In genomic region chr8:13624863-13625262, GRCm38 (mm10) we compare ENCODE assay signal across 8 mouse cellular contexts. TPM values are rescaled to one million over a fixed set of nuclear protein-coding genes. Genes with fewer than 3 reads are reported as not detected.
DNase-seq lines count a peak whose midpoint lies in the region; ATAC-seq and TF ChIP-seq lines count a peak whose summit lies in the region.

No protein-coding gene starts in this region.

- no peak for DNase-seq in frontal cortex, postnatal 14 days (ENCODE audit: low spot score in 2 of 2)
- DNase-seq in hindbrain, embryonic 14.5 days (ENCODE audit: low spot score), result peak; percentile 45
- peak; percentile 67 for DNase-seq in lung, postnatal 14 days
- no peak for DNase-seq in adrenal gland, postnatal 4 days (ENCODE audit: low spot score in 2 of 2)

- TF ChIP-seq CTCF in bone marrow macrophage, adult 2 months (IDR thresholded peaks at IDR 0.05; ENCODE audit: low read depth, low read length), result no peak
- no peak for TF ChIP-seq CTCF in embryonic fibroblast, embryonic 13.5 days (IDR thresholded peaks at IDR 0.05; ENCODE audit: borderline replicate concordance, insufficient read depth, low read length)

- H3K9me3 ChIP-seq in hindbrain, embryonic 14.5 days (ENCODE audit: control insufficient read depth, low read length), result no peaks in the 10 kb centered on the region
- H3K9me3 ChIP-seq in stomach, embryonic 15.5 days, result no peaks in the 10 kb centered on the region

- TF ChIP-seq POLR2A in bone marrow macrophage, adult 2 months (IDR thresholded peaks at IDR 0.05; ENCODE audit: borderline replicate concordance, low read depth, low read length), result no peak
- TF ChIP-seq POLR2A in embryonic fibroblast, embryonic 13.5 days (IDR thresholded peaks at IDR 0.05; ENCODE audit: low read depth, low read length), result no peak

- no peak overlapping the region for H3K4me2 ChIP-seq in hindbrain, embryonic 14.5 days (replicated peaks)
- no peak overlapping the region for H3K4me2 ChIP-seq in stomach, embryonic 15.5 days

- no peak overlapping the region for H3K4me3 ChIP-seq in bone marrow macrophage, adult 2 months (ENCODE audit: insufficient read depth, low read length)
- no peak overlapping the region for H3K4me3 ChIP-seq in embryonic fibroblast, embryonic 13.5 days (ENCODE audit: insufficient read depth, low read length)
- H3K4me3 ChIP-seq in hindbrain, embryonic 14.5 days (replicated peaks; ENCODE audit: low read length), result no peak overlapping the region
- H3K4me3 ChIP-seq in stomach, embryonic 15.5 days (replicated peaks), result no peak overlapping the region

- H3K9ac ChIP-seq in hindbrain, embryonic 14.5 days, result no peak overlapping the region
- H3K9ac ChIP-seq in stomach, embryonic 15.5 days, result no peak overlapping the region

- no peaks in the 10 kb centered on the region for H3K27me3 ChIP-seq in hindbrain, embryonic 14.5 days (ENCODE audit: control insufficient read depth, insufficient read depth, low read length)
- H3K27me3 ChIP-seq in stomach, embryonic 15.5 days (replicated peaks), result no peaks in the 10 kb centered on the region

- peaks cover 49% of the 10 kb centered on the region for H3K4me1 ChIP-seq in bone marrow macrophage, adult 2 months (ENCODE audit: control insufficient read depth, insufficient read depth, low read length)
- peaks cover 8% of the 10 kb centered on the region for H3K4me1 ChIP-seq in embryonic fibroblast, embryonic 13.5 days (ENCODE audit: control insufficient read depth, insufficient read depth, low read length)
- H3K4me1 ChIP-seq in hindbrain, embryonic 14.5 days (replicated peaks; ENCODE audit: control insufficient read depth, insufficient read depth, low read length), result peaks cover 32% of the 10 kb centered on the region
- H3K4me1 ChIP-seq in stomach, embryonic 15.5 days, result peaks cover 29% of the 10 kb centered on the region

- 64% methylated on average over 11 of the region's 11 CpGs for WGBS in hindbrain, embryonic 14.5 days
- 19% methylated on average over 11 of the region's 11 CpGs for WGBS in stomach, embryonic 15.5 days

- no peaks in the 10 kb centered on the region; the same call in 1 of the 2 replicates for H3K36me3 ChIP-seq in hindbrain, embryonic 14.5 days (replicated peaks; ENCODE audit: control insufficient read depth, insufficient read depth)
- no peaks in the 10 kb centered on the region for H3K36me3 ChIP-seq in stomach, embryonic 15.5 days

- peak overlapping the region; percentile 84 for H3K27ac ChIP-seq in bone marrow macrophage, adult 2 months (ENCODE audit: insufficient read depth, low read depth, low read length)
- H3K27ac ChIP-seq in embryonic fibroblast, embryonic 13.5 days (ENCODE audit: insufficient read depth, low read length), result peak overlapping the region; percentile 53
- peak overlapping the region; percentile 84 for H3K27ac ChIP-seq in hindbrain, embryonic 14.5 days
- peak overlapping the region; percentile 70 for H3K27ac ChIP-seq in stomach, embryonic 15.5 days

- ATAC-seq in frontal cortex, adult (ENCODE audit: low TSS enrichment), result peak; percentile 66
- ATAC-seq in hindbrain, embryonic 14.5 days (ENCODE audit: low FRiP score), result no peak
- ATAC-seq in stomach, embryonic 15.5 days (ENCODE audit: insufficient read depth, low FRiP score, low read depth), result peak; percentile 40; the same call in 1 of the 2 replicates

RNA-seq across cellular contexts. Expression of gene Rasa3, which starts 52.5 kb away (rescaled TPM):
- polyA plus RNA-seq in bone marrow macrophage, adult 2 months (2012; ENCODE audit: insufficient read depth, insufficient read length, missing spikeins), result 69.3 and 83.2 TPM in 2 replicates
- 57.2 and 62.6 TPM in 2 replicates for polyA plus RNA-seq in embryonic fibroblast, embryonic 13.5 days (2011; ENCODE audit: insufficient read length, low read depth, missing spikeins)
- 32.6 and 37.3 TPM in 2 replicates for polyA plus RNA-seq in hindbrain, embryonic 14.5 days (2014; fragmentation: Nextera tagmentation; extraction: Ambion mirVana)
- polyA plus RNA-seq in stomach, embryonic 15.5 days (2015; fragmentation: Nextera tagmentation; extraction: Ambion mirVana), result 26.0 and 27.0 TPM in 2 replicates
- total RNA-seq in adrenal gland, postnatal 4 days (2021), result 10 to 100 TPM; 46.2 to 47.3 TPM

Comparison
In these comparisons a context has a peak if more than half of its experiments do, and no peak if none do; other contexts are left out.
1. DNase-seq: peak in hindbrain, embryonic 14.5 days (single experiment) and lung, postnatal 14 days (single experiment); none in frontal cortex, postnatal 14 days (0 of 2) and adrenal gland, postnatal 4 days (0 of 2).
2. Peak in every context shown above with its lines, with median percentiles within 50 percentile points of each other: H3K27ac ChIP-seq.